Mouse (Mus musculus): ENCODE measurements around the gene Krtap26-1. TPM values are rescaled to one million over a fixed set of nuclear protein-coding genes. Genes with fewer than 3 reads are reported as not detected.

Gene Krtap26-1
- polyA plus RNA-seq, 1 experiment from 2014 or later = not detected

- Histone ChIP-seq H3K27ac (ENCODE audit: low read depth, low read length) (no peak overlapping the region), H3K4me1 (ENCODE audit: control insufficient read depth, insufficient read depth, low read length) (no peaks in the 10 kb centered on the region), H3K4me3 (ENCODE audit: low read length) (no peak overlapping the region), H3K27me3 (ENCODE audit: control insufficient read depth, insufficient read depth, low read length) (no peaks in the 10 kb centered on the region), H3K4me2 (replicated peaks; ENCODE audit: low read depth, low read length) (no peak overlapping the region), H3K9ac (ENCODE audit: low read depth, low read length) (no peak overlapping the region), H3K36me3 (ENCODE audit: control insufficient read depth, insufficient read depth, low read length) (no peaks in the 10 kb centered on the region), H3K9me3 (ENCODE audit: control insufficient read depth, low read length) (no peaks in the 10 kb centered on the region)
- ATAC-seq (ENCODE audit: low FRiP score, low TSS enrichment) = no peak
- 91% methylated on average over 3 of the region's 3 CpGs for WGBS
These were observed 7.5 kb downstream of the Krtap26-1 start for GRCm38 (mm10) chr16:88640053-88640452.

- WGBS = 46% methylated on average over 4 of the region's 4 CpGs
- Histone ChIP-seq H3K27ac (ENCODE audit: low read depth, low read length) (no peak overlapping the region), H3K9me3 (ENCODE audit: control insufficient read depth, low read length) (no peaks in the 10 kb centered on the region), H3K36me3 (ENCODE audit: control insufficient read depth, insufficient read depth, low read length) (no peaks in the 10 kb centered on the region), H3K9ac (ENCODE audit: low read depth, low read length) (no peak overlapping the region), H3K4me1 (ENCODE audit: control insufficient read depth, insufficient read depth, low read length) (no peaks in the 10 kb centered on the region), H3K27me3 (ENCODE audit: control insufficient read depth, insufficient read depth, low read length) (no peaks in the 10 kb centered on the region), H3K4me2 (replicated peaks; ENCODE audit: low read depth, low read length) (no peak overlapping the region), H3K4me3 (ENCODE audit: low read length) (no peak overlapping the region)
- ATAC-seq (ENCODE audit: low FRiP score, low TSS enrichment) = no peak
These were observed 12.5 kb downstream of the Krtap26-1 start for GRCm38 (mm10) chr16:88635142-88635541.

- 0 out of 2 replicates have a peak, but pooled peaks have one; percentile 64 for ATAC-seq (ENCODE audit: low FRiP score, low TSS enrichment)
- WGBS = 38% methylated on average over 4 of the region's 4 CpGs
- no peak overlapping the region for H3K27ac ChIP-seq (ENCODE audit: low read depth, low read length)
These were observed 16.1 kb downstream of the Krtap26-1 start for GRCm38 (mm10) chr16:88631474-88631873.

GRCm38 (mm10) chr16:88627566-88627965, 20.0 kb downstream of the Krtap26-1 start, which contains the start of gene 2310079G19Rik:
TSS of gene 2310079G19Rik (minus strand) at chr16:88627666.
- H3K4me2 ChIP-seq (replicated peaks; ENCODE audit: low read depth, low read length) = no peak within 1 kb of the TSS
- H3K36me3 ChIP-seq (ENCODE audit: control insufficient read depth, insufficient read depth, low read length) = no peaks in the 10 kb centered on the region
- no peaks in the 10 kb centered on the region for H3K9me3 ChIP-seq (ENCODE audit: control insufficient read depth, low read length)
- no peaks in the 10 kb centered on the region for H3K27me3 ChIP-seq (ENCODE audit: control insufficient read depth, insufficient read depth, low read length)
- H3K4me1 ChIP-seq (ENCODE audit: control insufficient read depth, insufficient read depth, low read length) = no peaks in the 10 kb centered on the region
- H3K4me3 ChIP-seq (ENCODE audit: low read length) = no peak within 1 kb of the TSS
- H3K27ac ChIP-seq (ENCODE audit: low read depth, low read length) = no peak within 1 kb of the TSS
- ATAC-seq (ENCODE audit: low FRiP score, low TSS enrichment) = no peak
- H3K9ac ChIP-seq (ENCODE audit: low read depth, low read length) = no peak within 1 kb of the TSS
- WGBS = 93% methylated on average over 4 of the region's 4 CpGs

More at GRCm38 (mm10) chr16:88631474-88631873, 16.1 kb downstream of the Krtap26-1 start:
- Histone ChIP-seq H3K4me2 (replicated peaks; ENCODE audit: low read depth, low read length) (no peak overlapping the region), H3K4me1 (ENCODE audit: control insufficient read depth, insufficient read depth, low read length) (no peaks in the 10 kb centered on the region), H3K9ac (ENCODE audit: low read depth, low read length) (no peak overlapping the region), H3K4me3 (ENCODE audit: low read length) (no peak overlapping the region), H3K36me3 (ENCODE audit: control insufficient read depth, insufficient read depth, low read length) (no peaks in the 10 kb centered on the region), H3K27me3 (ENCODE audit: control insufficient read depth, insufficient read depth, low read length) (no peaks in the 10 kb centered on the region), H3K9me3 (ENCODE audit: control insufficient read depth, low read length) (no peaks in the 10 kb centered on the region)

- Histone ChIP-seq H3K27ac (ENCODE audit: low read depth, low read length) (no peak overlapping the region), H3K4me1 (ENCODE audit: control insufficient read depth, insufficient read depth, low read length) (no peaks in the 10 kb centered on the region), H3K9ac (ENCODE audit: low read depth, low read length) (no peak overlapping the region), H3K27me3 (ENCODE audit: control insufficient read depth, insufficient read depth, low read length) (no peaks in the 10 kb centered on the region), H3K4me2 (replicated peaks; ENCODE audit: low read depth, low read length) (no peak overlapping the region), H3K4me3 (ENCODE audit: low read length) (no peak overlapping the region), H3K9me3 (ENCODE audit: control insufficient read depth, low read length) (no peaks in the 10 kb centered on the region), H3K36me3 (ENCODE audit: control insufficient read depth, insufficient read depth, low read length) (no peaks in the 10 kb centered on the region)
- no peak for ATAC-seq (ENCODE audit: low FRiP score, low TSS enrichment)
- 87% methylated on average over 4 of the region's 4 CpGs for whole genome bisulfite sequencing
These were observed 34.9 kb downstream of the Krtap26-1 start for GRCm38 (mm10) chr16:88612712-88613111.

- no peaks in the 10 kb centered on the region for H3K4me1 ChIP-seq (ENCODE audit: control insufficient read depth, insufficient read depth, low read length)
- H3K4me3 ChIP-seq (ENCODE audit: low read length) = no peak within 1 kb of the TSS
- H3K27me3 ChIP-seq (ENCODE audit: control insufficient read depth, insufficient read depth, low read length) = no peaks in the 10 kb centered on the region
- ATAC-seq (ENCODE audit: low FRiP score, low TSS enrichment) = no peak
- H3K9ac ChIP-seq (ENCODE audit: low read depth, low read length) = no peak within 1 kb of the TSS
- WGBS = 91% methylated on average over 8 of the region's 8 CpGs
- H3K27ac ChIP-seq (ENCODE audit: low read depth, low read length) = no peak within 1 kb of the TSS
- H3K36me3 ChIP-seq (ENCODE audit: control insufficient read depth, insufficient read depth, low read length) = no peaks in the 10 kb centered on the region
- H3K9me3 ChIP-seq (ENCODE audit: control insufficient read depth, low read length) = no peaks in the 10 kb centered on the region
- no peak within 1 kb of the TSS for H3K4me2 ChIP-seq (replicated peaks; ENCODE audit: low read depth, low read length)
These were observed 35.7 kb downstream of the Krtap26-1 start, which contains the start of gene Krtap24-1 for GRCm38 (mm10) chr16:88611922-88612321. TSS of gene Krtap24-1 (minus strand) at chr16:88612279.

- WGBS = 87% methylated on average over 6 of the region's 6 CpGs
- no peak for ATAC-seq (ENCODE audit: low FRiP score, low TSS enrichment)
- Histone ChIP-seq H3K9me3 (ENCODE audit: control insufficient read depth, low read length) (no peaks in the 10 kb centered on the region), H3K9ac (ENCODE audit: low read depth, low read length) (no peak overlapping the region), H3K36me3 (ENCODE audit: control insufficient read depth, insufficient read depth, low read length) (no peaks in the 10 kb centered on the region), H3K4me1 (ENCODE audit: control insufficient read depth, insufficient read depth, low read length) (peaks cover 7% of the 10 kb centered on the region), H3K27ac (ENCODE audit: low read depth, low read length) (no peak overlapping the region), H3K27me3 (ENCODE audit: control insufficient read depth, insufficient read depth, low read length) (no peaks in the 10 kb centered on the region), H3K4me3 (ENCODE audit: low read length) (no peak overlapping the region), H3K4me2 (replicated peaks; ENCODE audit: low read depth, low read length) (no peak overlapping the region)
These were observed 43.0 kb downstream of the Krtap26-1 start for GRCm38 (mm10) chr16:88604570-88604969.

- H3K27me3 ChIP-seq (ENCODE audit: control insufficient read depth, insufficient read depth, low read length) = no peaks in the 10 kb centered on the region
- H3K27ac ChIP-seq (ENCODE audit: low read depth, low read length) = no peak overlapping the region
- WGBS = 50% methylated on average over 1 of the region's 1 CpGs
- ATAC-seq (ENCODE audit: low FRiP score, low TSS enrichment) = no peak
- H3K9ac ChIP-seq (ENCODE audit: low read depth, low read length) = no peak overlapping the region
- peaks cover 7% of the 10 kb centered on the region for H3K4me1 ChIP-seq (ENCODE audit: control insufficient read depth, insufficient read depth, low read length)
- no peak overlapping the region for H3K4me3 ChIP-seq (ENCODE audit: low read length)
- H3K36me3 ChIP-seq (ENCODE audit: control insufficient read depth, insufficient read depth, low read length) = no peaks in the 10 kb centered on the region
- H3K9me3 ChIP-seq (ENCODE audit: control insufficient read depth, low read length) = no peaks in the 10 kb centered on the region
- H3K4me2 ChIP-seq (replicated peaks; ENCODE audit: low read depth, low read length) = no peak overlapping the region
These were observed 45.1 kb downstream of the Krtap26-1 start for GRCm38 (mm10) chr16:88602464-88602863.

GRCm38 (mm10) chr16:88600303-88600702, 47.3 kb downstream of the Krtap26-1 start:
- ATAC-seq (ENCODE audit: low FRiP score, low TSS enrichment) = no peak
- WGBS = 36% methylated on average over 8 of the region's 8 CpGs
- Histone ChIP-seq H3K36me3 (ENCODE audit: control insufficient read depth, insufficient read depth, low read length) (no peaks in the 10 kb centered on the region), H3K9ac (ENCODE audit: low read depth, low read length) (no peak overlapping the region), H3K4me2 (replicated peaks; ENCODE audit: low read depth, low read length) (peak overlapping the region; percentile 38; the same call in 1 of the 2 replicates), H3K9me3 (ENCODE audit: control insufficient read depth, low read length) (no peaks in the 10 kb centered on the region), H3K4me1 (ENCODE audit: control insufficient read depth, insufficient read depth, low read length) (peaks cover 7% of the 10 kb centered on the region), H3K27ac (ENCODE audit: low read depth, low read length) (no peak overlapping the region), H3K4me3 (ENCODE audit: low read length) (no peak overlapping the region), H3K27me3 (ENCODE audit: control insufficient read depth, insufficient read depth, low read length) (no peaks in the 10 kb centered on the region)
